In genomic region chr7:131597779-131598482, GRCm38 (mm10) we compare ENCODE assay signal across 10 mouse cellular contexts. TPM values are rescaled to one million over a fixed set of nuclear protein-coding genes. Genes with fewer than 3 reads are reported as not detected.
DNase-seq lines count a peak whose midpoint lies in the region; ATAC-seq and TF ChIP-seq lines count a peak whose summit lies in the region.
"Had no signal": no experiment of that assay in that cellular context is flagged by ENCODE, and none has a peak within 500 bp of the region (broad histone marks: within the 10 kb centered on the region; RNA-seq: fewer than 3 reads in every experiment).

No protein-coding gene starts in this region.

- H3K4me1 ChIP-seq in heart, embryonic 10.5 days, result peaks cover 4% of the 10 kb centered on the region
- H3K4me1 ChIP-seq in stomach, embryonic 14.5 days (ENCODE audit: control insufficient read depth, insufficient read depth, low read length), result no peaks in the 10 kb centered on the region
- H3K4me1 ChIP-seq in stomach, postnatal 0 days (replicated peaks; ENCODE audit: control insufficient read depth, insufficient read depth), result no peaks in the 10 kb centered on the region
- H3K4me1 ChIP-seq: liver, embryonic 15.5 days had no signal

- no peak for TF ChIP-seq CTCF in stomach, postnatal 0 days (IDR thresholded peaks at IDR 0.05; ENCODE audit: low read depth)

- DNase-seq in heart, embryonic 10.5 days (ENCODE audit: low spot score), result no peak
- DNase-seq in heart, postnatal 36 days, result no peak
- no peak for DNase-seq in stomach, postnatal 0 days (ENCODE audit: low spot score)
- DNase-seq in mesoderm, embryonic 11.5 days (ENCODE audit: low read depth, low spot score), result peak; percentile 79
- no peak for DNase-seq in ovary, postnatal 14 days (ENCODE audit: low spot score)
- DNase-seq in spleen, postnatal 36 days (ENCODE audit: low spot score in 2 of 2), result no peak
- DNase-seq: gastrocnemius, postnatal 36 days had no signal

- 0 out of 2 replicates have a peak overlapping the region, but pooled peaks have one; percentile 25 for H3K27ac ChIP-seq in heart, embryonic 10.5 days
- H3K27ac ChIP-seq in stomach, embryonic 14.5 days (ENCODE audit: low read length), result no peak overlapping the region
- H3K27ac ChIP-seq in stomach, postnatal 0 days (replicated peaks), result no peak overlapping the region
- H3K27ac ChIP-seq: liver, embryonic 15.5 days had no signal

- peaks cover 32% of the 10 kb centered on the region; the same call in 1 of the 2 replicates for H3K27me3 ChIP-seq in heart, embryonic 10.5 days (ENCODE audit: insufficient read depth, poor library complexity, severe bottlenecking)
- H3K27me3 ChIP-seq in stomach, embryonic 14.5 days (ENCODE audit: control insufficient read depth, insufficient read depth, low read length), result no peaks in the 10 kb centered on the region
- no peaks in the 10 kb centered on the region for H3K27me3 ChIP-seq in stomach, postnatal 0 days (ENCODE audit: control insufficient read depth, insufficient read depth, low read length)
- H3K27me3 ChIP-seq: liver, embryonic 15.5 days had no signal

- H3K9me3 ChIP-seq in heart, embryonic 10.5 days, result no peaks in the 10 kb centered on the region
- H3K9me3 ChIP-seq in stomach, embryonic 14.5 days (ENCODE audit: control insufficient read depth, low read depth, low read length), result no peaks in the 10 kb centered on the region
- no peaks in the 10 kb centered on the region for H3K9me3 ChIP-seq in stomach, postnatal 0 days (ENCODE audit: control insufficient read depth, low read length)
- H3K9me3 ChIP-seq: liver, embryonic 15.5 days had no signal

- no peak for TF ChIP-seq EP300 in stomach, postnatal 0 days (optimal IDR thresholded peaks at IDR 0.05)

- WGBS in heart, embryonic 10.5 days, result 25% methylated on average over 12 of the region's 12 CpGs
- WGBS in stomach, embryonic 14.5 days, result 24% methylated on average over 12 of the region's 12 CpGs
- WGBS in stomach, postnatal 0 days, result 23% methylated on average over 12 of the region's 12 CpGs

- H3K9ac ChIP-seq in stomach, embryonic 14.5 days (replicated peaks; ENCODE audit: low read depth, low read length), result no peak overlapping the region
- no peak overlapping the region for H3K9ac ChIP-seq in stomach, postnatal 0 days (ENCODE audit: low read length)
- H3K9ac ChIP-seq: liver, embryonic 15.5 days had no signal

- H3K4me2 ChIP-seq in stomach, embryonic 14.5 days (replicated peaks; ENCODE audit: low read depth, low read length), result no peak overlapping the region
- no peak overlapping the region for H3K4me2 ChIP-seq in stomach, postnatal 0 days (replicated peaks; ENCODE audit: low read depth)
- H3K4me2 ChIP-seq: liver, embryonic 15.5 days had no signal

- H3K36me3 ChIP-seq in heart, embryonic 10.5 days, result no peaks in the 10 kb centered on the region
- no peaks in the 10 kb centered on the region for H3K36me3 ChIP-seq in stomach, embryonic 14.5 days (ENCODE audit: control insufficient read depth, insufficient read depth, low read length)
- H3K36me3 ChIP-seq in stomach, postnatal 0 days (ENCODE audit: control insufficient read depth, insufficient read depth, low read length), result no peaks in the 10 kb centered on the region
- H3K36me3 ChIP-seq: liver, embryonic 15.5 days had no signal

- 0 out of 2 replicates have a peak, but pooled peaks have one; percentile 18 for ATAC-seq in stomach, embryonic 14.5 days (ENCODE audit: insufficient number of reproducible peaks, insufficient read depth, low FRiP score, low read depth)
- no peak for ATAC-seq in stomach, postnatal 0 days (ENCODE audit: low FRiP score, low TSS enrichment)
- no peak for ATAC-seq in erythroid progenitor cell, adult 5-6 weeks (replicated peaks; ENCODE audit: low FRiP score, poor library complexity, severe bottlenecking)

- no peak overlapping the region for H3K4me3 ChIP-seq in heart, embryonic 10.5 days
- H3K4me3 ChIP-seq in stomach, embryonic 14.5 days (ENCODE audit: low read depth, low read length), result no peak overlapping the region
- H3K4me3 ChIP-seq in stomach, postnatal 0 days (ENCODE audit: low read depth, low read length), result no peak overlapping the region
- H3K4me3 ChIP-seq: liver, embryonic 15.5 days had no signal

- intact Hi-C loops in heart, postnatal 36 days (cut with DNase I), result no loop called here

RNA-seq across cellular contexts. Expression of gene Bub3, which starts 37.9 kb away (rescaled TPM):
- 182 and 235 TPM in 2 replicates for polyA plus RNA-seq in heart, embryonic 10.5 days (2016; fragmentation: Nextera tagmentation; extraction: Ambion mirVana)
- total RNA-seq in heart, postnatal 36 days (2021), result 10 to 100 TPM; 26.6 to 34.1 TPM
- polyA plus RNA-seq in stomach, embryonic 14.5 days (2014; fragmentation: Nextera tagmentation; extraction: Ambion mirVana), result 210 and 232 TPM in 2 replicates
- polyA plus RNA-seq in stomach, postnatal 0 days (2015; fragmentation: Nextera tagmentation; extraction: Ambion mirVana), result 78.5 and 86.0 TPM in 2 replicates
- total RNA-seq in erythroid progenitor cell, adult 5-6 weeks (2015; ENCODE audit: low replicate concordance), result 177 and 201 TPM in 2 replicates
- 147 and 174 TPM in 2 replicates for total RNA-seq in erythroid progenitor cell, adult 5-6 weeks (2017; ENCODE audit: low replicate concordance)

RNA-seq across cellular contexts. Expression of gene Hmx2, which starts 49.4 kb away (rescaled TPM):
- polyA plus RNA-seq in heart, embryonic 10.5 days (2016; fragmentation: Nextera tagmentation; extraction: Ambion mirVana), result not detected in 2 replicates
- not detected for total RNA-seq in heart, postnatal 36 days (2021)
- 0.94 and 1.3 TPM in 2 replicates for polyA plus RNA-seq in stomach, embryonic 14.5 days (2014; fragmentation: Nextera tagmentation; extraction: Ambion mirVana)
- polyA plus RNA-seq in stomach, postnatal 0 days (2015; fragmentation: Nextera tagmentation; extraction: Ambion mirVana), result 0.34 and 0.74 TPM in 2 replicates
- not detected in 2 replicates for total RNA-seq in erythroid progenitor cell, adult 5-6 weeks (2015; ENCODE audit: low replicate concordance)
- total RNA-seq in erythroid progenitor cell, adult 5-6 weeks (2017; ENCODE audit: low replicate concordance), result not detected in 2 replicates
- total RNA-seq: gastrocnemius, postnatal 36 days had no signal
- polyA plus RNA-seq: liver, embryonic 15.5 days had no signal

RNA-seq across cellular contexts. Expression of gene Hmx3, which starts 55.3 kb away (rescaled TPM):
- 0.09 TPM in 1 of 2 replicates, not detected in the other for polyA plus RNA-seq in heart, embryonic 10.5 days (2016; fragmentation: Nextera tagmentation; extraction: Ambion mirVana)
- not detected for total RNA-seq in heart, postnatal 36 days (2021)
- 0.72 and 1.1 TPM in 2 replicates for polyA plus RNA-seq in stomach, embryonic 14.5 days (2014; fragmentation: Nextera tagmentation; extraction: Ambion mirVana)
- polyA plus RNA-seq in stomach, postnatal 0 days (2015; fragmentation: Nextera tagmentation; extraction: Ambion mirVana), result 0.82 and 1.1 TPM in 2 replicates
- total RNA-seq in erythroid progenitor cell, adult 5-6 weeks (2015; ENCODE audit: low replicate concordance), result not detected in 2 replicates
- not detected in 2 replicates for total RNA-seq in erythroid progenitor cell, adult 5-6 weeks (2017; ENCODE audit: low replicate concordance)
- total RNA-seq: gastrocnemius, postnatal 36 days had no signal
- polyA plus RNA-seq: liver, embryonic 15.5 days had no signal
